Mouse (Mus musculus) common myeloid progenitor, adult 5-6 weeks (primary cell): Measurements from ENCODE around the gene Gramd4. TPM values are rescaled to one million over a fixed set of nuclear protein-coding genes. Genes with fewer than 3 reads are reported as not detected.
A peak's percentile ranks its signal among the peaks of the same experiment; 100 is the strongest.
"Not testable (repeated sequence)": the region's sequence is repeated elsewhere in the genome, so short reads cannot be mapped to it uniquely, and the experiment has no call there.

Experiments
- ATAC-seq: replicated peaks from 2 replicates; pipeline ENCODE4 v1.8.0; 2016; ENCODE audit warnings: low read depth, mild to moderate bottlenecking, moderate TSS enrichment, inconsistent platforms; ENCODE audit not compliant: poor library complexity, severe bottlenecking
- total RNA-seq: library from RNA; stranded (forward); fragments of 200-1000, 187-1606 nt; gene quantifications from 2 replicates; pipeline ENCODE4 v1.2.3, GENCODE M21; 2017

Gene Gramd4
- total RNA-seq, 1 experiment from 2014 or later, result 33.1 TPM

DNA sequence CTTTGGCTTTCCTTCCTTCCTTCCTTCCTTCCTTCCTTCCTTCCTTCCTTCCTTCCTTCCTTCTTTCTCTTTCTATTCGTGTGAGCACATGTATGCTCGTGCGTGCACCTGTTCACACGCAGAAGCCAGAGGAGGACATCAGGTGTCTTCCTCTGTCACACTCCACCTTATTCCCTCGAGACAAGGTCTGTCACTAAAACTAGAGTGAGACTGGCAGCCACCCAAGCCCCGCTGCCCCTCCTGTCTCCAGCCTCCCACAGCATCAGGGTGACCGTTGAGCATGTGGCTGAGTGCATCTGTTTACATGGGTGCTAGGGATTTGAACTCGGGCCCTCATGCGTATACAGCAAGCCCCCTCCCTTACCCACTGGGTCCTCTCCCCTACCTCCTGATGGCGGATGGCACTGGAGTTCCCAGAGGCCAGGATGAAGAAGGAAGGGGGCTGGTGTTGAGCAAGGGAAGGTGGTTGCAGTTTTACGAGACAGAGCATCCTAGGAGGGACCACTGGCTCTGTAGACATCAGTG lies 30.8 kb downstream of the Gramd4 start:
- no peak for ATAC-seq

DNA sequence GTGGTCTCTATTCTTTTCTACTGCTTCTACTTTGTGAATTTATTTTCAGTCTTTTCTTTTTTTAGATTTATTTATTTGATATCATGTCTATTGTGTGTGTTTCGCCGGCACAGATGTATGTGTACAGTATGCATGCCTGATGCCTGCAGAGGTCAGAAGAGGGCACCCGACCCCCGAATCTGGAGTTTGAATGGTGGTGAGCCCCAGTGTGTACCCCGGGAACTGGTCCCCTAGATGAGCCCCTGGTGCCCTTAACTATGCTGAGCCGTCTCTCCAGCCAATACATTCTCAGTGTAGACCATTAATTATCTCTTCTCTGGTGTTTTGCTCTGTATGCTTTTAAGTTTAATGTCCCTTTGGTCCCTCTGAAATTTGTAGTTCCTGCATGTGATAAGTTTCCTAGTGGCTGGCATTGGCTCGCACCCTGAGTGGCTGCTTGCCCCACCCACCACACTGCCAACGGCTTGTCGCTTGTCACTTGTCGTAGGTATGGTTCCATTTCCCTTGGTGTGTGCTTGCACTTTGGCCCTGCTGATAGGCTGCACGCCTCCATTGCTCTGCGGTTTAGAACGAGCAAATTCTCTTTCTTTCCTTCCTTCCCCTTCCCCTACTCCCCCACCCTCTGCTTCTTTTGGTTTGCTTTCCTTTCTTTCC lies 31.7 kb downstream of the Gramd4 start:
- ATAC-seq, result peak; percentile 30; the same call in 1 of the 2 replicates

DNA sequence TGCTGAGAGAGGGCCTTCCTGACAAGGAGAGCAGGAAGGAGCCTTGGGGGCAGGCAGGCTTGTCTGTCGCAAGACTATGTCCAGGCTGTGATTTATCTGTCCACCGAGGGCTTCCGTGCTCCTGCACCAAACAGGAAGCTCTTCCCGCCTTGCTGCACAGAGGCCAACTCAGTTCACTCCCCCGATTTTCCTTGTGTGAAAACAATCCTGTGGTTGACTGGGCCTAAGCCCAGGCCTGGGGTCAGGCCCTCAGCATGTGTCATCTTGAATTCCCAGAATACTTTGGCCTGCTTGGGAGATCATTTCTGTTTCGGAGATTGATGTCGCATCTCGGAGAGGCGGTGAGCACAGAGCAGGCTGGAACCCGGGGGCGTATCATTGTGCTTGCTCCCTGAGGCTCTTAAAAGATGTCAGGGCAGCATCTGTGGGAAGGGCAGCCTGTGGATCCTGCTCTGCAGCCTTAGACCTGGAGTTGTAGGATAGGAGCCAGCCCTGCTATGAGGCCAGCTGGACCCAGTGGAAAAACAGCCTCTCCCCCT lies 32.6 kb downstream of the Gramd4 start:
- no peak for ATAC-seq

DNA sequence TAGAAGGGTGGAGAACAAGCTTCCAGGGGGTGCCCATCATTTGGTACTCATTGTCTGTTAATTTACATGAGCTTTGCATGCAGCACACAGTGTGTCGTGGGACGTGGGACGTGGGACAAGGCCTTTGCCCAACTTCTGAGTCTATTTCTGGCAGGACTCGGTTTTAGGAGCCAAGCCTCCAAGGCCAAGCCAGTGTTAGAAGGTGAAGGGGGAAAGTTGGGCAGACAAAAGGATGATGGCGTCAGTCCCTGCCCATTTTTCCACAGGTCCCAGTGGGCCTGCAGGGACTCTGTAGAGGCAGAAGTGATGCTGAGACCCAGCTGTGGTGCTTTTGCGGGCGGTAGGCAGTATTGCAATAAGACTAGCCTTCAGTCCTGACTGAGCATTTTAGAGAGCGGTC lies 33.1 kb downstream of the Gramd4 start:
- ATAC-seq, result no peak

DNA sequence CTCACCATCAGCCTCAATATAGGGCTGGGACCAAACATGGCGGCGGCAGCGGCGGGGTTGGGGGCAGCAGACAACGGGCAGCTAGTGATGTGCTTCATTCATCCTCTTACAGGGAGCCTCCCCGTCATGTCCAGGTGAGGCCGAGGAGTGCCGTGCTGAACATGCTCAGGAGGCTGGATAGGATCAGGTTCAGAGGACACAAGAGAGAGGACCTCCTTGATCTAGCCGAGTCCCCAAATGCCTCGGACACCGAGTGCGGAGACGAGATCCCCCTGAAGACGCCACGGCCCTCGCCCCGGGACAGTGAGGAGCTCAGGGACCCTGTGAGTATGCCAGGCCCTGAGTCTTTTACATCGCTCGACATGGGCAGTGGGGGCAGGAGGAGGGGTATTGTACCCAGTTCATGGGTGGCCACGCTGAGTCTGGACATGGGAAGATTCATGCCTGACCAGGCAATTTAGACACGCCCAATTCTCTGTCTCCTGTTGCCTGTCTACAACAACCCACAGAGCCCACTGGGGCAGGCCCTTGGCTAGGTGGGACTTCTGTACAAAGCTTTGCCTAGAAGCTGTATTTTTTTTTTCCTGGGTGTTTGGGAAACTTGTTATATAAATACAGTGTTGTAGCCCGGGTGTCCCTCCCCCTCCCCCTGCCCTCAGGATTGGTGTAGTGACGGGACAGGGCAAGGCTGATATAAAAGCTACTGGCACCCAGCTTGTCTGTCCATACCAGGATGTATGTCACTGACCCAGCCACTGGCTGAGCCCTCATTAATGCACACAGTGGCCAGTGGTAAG lies 33.9 kb downstream of the Gramd4 start:
- ATAC-seq, result no peak

DNA sequence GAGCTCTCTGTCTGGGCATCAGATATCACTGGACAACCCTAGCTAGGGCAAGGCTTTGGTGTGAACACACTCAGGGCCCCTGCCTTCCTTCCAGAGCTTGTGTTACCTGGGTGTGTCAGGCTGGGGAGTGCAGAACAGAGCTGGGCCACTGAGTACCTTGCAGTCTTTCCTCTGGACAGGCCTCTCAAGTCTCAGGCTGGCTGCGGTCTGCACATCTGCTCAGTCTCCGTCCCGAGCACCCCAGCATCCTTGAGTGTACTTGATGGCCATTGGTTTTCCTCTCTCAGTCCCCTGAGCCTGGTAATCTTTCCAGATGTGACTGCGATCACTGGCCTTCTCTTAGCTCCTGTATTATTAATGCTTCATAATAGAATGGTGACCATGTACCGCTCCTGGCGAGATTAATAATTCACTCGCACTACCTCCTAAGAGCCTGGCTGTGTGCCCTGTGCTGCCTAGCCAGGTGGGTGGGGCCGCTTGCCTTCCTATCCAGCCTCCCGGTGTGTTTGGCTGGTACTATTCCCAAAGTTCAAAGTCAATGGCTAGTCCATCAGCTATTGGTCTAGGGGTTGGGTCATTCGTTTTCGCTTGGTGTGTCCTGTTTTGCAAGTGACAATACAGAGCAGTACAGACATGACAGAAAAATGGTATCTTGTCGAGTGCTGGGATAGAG lies 34.6 kb downstream of the Gramd4 start:
- ATAC-seq, result no peak

DNA sequence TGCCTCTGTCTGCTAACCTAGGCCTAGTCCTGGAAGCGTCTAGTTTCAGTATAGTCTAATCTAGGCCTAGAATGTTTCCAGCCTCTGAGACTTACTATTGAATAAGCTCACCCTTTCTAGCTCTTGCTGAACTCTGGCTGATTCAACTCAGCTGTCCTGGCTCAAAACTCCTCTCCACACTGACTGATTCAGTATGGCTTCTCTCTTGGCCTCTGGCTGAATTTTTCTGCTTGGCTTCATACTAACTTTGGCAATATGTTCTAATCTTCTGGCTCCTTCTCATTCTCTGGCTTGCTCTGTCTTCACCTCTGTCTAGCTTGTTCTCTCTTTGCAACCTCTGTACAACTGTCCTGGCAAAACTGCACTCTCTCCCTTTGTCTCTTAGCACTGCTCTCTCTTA lies 35.7 kb downstream of the Gramd4 start:
- no peak for ATAC-seq

DNA sequence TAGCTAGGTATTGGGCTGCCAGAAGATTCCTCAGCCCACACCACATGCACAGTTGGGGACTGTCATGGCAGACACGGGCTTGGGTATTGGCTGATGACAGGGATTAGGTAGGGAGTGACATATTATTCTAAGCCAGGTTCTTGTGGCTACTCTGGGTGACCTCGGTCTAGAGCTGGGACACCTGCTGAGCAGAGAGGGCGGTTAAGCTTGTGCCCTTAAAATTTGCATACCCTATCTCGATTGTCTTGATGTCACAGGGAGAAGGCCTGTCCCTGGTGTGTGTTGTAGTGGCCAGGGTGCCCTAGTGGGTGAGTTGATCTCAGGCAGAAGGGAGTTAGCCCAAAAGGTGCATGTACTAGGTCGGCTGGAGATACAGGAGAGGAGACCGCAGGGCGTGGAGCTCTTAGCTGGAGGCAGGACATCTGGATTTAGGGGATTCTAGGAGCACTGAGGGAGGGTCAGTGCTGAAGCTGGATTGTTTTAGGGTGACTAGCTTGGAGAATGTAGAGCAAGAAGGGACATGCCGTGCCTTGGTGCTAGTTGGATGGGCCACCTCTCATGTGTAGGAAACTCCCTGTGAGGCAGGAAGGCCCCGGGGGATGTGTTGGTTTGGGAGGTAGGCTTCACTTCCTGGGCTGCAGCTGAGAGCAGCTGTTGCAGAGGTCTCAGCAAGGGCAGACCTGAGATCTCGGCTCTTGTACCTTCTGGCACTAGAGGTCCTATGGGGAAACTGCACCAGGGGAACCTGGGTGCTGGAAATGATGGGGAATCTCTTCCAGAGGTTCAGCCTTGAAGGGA lies 37.0 kb downstream of the Gramd4 start:
- no peak for ATAC-seq

DNA sequence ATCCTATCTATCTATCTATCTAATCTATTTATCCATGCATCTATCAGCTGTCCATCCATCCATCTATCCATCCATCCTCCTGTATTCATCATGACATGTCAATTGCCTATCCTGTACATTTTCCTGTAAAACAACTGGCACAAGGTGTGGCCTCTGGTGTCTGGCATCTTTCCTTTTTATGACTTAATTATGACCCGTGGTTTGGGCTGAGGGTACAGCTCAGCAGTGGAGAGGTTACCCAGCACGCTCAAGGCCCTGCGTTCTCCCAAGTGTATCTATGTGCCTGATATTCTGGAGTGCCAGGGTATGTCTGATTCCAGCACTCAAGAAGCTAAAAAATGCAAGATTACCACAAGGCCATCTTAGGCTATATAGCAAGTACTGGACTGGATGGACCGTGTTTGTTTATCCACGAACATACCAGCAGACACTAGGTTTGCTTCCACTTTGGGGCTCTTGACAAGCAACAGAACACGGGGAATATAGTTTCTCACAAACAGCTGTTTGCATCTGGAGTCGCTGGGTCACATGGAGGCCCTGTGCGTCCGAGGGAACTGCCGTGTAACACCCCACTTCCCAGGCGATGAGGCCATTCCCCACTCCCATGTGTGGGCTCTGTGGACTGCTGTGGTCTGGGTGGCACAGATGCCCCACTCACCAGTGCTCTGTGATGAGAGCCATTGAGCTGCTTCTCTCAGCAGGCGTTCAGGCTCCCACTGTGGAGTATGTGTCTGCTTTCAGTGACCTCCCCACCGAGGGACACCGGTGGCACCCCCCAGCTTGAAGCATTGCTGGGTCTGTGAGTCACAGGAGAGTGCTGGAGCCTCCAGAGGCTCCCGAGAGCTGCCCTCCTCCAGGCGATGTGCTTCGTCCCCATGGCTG lies 38.5 kb downstream of the Gramd4 start:
- ATAC-seq, result no peak

DNA sequence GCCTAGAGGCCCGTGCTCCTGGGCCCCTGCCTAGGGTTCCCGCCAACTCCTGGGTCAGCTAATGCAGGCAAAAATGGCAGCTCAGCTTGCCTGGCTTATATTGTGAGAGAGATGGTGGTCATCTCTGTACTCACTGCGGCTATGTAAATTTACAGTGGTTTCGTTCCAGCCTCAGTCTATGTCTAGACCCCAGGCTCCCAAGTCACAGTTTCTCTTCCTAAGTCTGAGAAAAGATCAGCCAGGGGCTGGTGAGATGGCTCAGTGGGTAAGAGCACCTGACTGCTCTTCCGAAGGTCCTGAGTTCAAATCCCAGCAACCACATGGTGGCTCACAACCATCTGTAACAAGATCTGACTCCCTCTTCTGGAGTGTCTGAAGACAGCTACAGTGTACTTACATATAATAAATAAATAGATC lies 39.1 kb downstream of the Gramd4 start:
- not testable (repeated sequence) for ATAC-seq

DNA sequence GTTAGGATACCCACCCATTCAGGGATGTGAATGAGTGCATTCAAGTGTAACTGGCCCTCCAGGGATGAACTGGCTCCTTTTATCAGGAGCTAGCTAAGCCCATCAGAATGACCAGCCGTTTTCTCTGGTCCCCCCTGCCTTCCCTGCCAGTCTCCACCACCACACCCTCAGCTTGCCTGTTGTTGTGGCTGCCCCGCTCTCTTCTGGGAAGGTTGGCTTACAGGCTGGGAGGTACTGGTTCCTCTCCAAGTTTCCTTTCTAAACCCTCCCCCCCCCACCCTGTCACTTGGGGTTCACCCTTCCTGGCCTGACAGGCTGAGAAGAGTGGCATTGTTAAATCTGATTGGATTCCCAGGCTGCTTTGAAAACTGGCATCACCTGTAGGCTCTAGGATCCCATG lies 40.4 kb downstream of the Gramd4 start:
- ATAC-seq, result no peak

DNA sequence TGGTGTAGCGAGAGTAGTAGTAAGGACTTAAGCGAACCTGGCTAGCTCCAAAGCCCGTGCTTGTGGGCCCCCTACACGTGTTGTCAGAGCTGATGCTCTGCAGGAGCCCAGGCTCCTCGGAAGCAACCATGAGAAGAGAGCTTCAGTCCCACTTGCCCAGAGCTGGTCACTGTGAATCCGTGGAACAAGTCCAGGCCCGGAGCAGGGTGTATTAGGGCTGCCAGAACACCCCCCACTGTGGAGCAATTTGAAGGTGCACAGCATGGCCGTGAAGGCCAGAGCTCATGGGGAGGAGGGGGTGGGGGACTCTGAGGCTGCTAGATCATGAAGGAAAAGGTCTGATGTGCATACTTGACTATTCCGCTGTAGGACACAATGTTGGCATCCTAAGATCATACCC lies 44.1 kb downstream of the Gramd4 start:
- ATAC-seq, result no peak

DNA sequence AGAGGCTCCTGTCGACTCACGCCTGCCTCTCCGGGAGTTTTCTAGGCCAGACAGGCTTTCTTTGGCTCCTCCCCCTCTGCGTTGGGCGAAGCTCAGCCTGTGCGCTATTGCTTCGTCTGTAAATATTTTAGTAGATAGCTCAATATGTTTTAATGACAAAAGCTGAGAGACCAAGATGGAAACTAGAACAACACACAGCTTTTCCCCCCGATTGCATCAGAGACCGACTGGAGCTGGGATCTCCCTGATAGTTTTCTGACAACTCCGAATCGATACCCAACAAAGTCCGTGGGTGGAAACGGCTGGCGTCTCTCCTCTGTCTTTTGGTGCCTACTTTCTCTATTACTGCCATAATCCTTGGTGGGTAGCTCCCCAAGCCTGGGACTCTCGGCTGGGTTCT lies 44.8 kb downstream of the Gramd4 start:
- no peak for ATAC-seq

DNA sequence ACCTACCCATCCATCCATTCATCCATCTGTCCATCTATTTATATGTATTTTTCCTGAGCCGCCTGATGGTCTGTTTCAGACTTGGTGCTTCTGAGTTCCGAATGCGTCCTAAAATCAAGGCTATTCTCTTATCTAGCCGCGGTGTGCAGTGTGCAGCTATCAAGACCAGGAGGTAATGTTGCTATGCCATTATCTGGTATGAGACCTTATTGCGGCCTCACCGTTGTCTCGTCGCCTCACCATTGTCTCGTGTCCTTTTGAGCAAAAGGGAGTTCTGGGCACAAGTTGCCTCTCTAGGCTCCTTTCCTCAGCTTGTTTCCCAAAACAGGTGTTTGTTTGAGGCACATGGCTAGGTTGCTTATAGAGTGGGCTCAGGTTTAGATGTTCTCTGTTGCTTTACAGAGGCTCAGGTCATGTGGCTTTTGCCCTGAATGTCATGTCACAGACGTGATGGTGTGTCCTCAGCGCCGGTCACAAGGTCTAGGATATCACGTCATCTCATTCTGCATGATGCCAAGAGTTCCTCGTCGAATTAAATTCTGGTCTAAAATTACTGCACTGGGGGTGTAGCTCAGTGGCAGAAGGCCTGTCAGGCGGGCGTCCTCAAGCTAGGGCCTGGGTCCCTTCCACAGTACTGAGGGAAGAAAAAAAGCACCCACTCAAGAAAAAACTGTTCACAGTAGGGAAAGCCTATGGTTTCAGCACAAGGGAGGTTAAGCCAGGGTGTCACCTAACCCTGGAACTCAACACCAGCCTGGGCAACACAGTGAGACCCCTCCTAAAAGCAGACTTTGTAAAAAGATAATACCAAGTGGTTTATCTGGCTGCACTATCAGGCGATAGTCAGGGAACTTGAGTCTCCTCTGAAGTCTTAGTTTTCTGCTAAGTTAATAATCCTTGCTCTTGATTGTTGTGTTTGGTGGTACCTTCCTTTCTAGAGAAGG lies 47.2 kb downstream of the Gramd4 start:
- peak; percentile 46 for ATAC-seq

DNA sequence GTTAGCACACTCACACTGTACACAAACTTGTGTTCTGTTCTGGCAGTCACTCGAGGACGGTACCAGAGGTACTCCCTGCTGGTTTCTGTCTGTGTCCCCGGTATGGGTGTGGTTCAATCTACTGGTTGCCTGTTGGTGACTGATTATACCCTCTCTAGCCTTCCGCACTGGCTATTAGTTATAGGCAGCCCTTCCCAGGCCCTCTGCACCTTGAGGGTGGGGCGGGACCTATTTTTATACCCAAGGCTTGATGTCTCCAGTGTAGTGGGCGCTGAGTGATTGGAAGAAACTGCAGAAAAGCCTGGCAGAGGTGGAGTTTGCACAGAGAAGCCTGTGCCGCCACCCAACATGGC lies 47.8 kb downstream of the Gramd4 start:
- ATAC-seq, result peak; percentile 69

DNA sequence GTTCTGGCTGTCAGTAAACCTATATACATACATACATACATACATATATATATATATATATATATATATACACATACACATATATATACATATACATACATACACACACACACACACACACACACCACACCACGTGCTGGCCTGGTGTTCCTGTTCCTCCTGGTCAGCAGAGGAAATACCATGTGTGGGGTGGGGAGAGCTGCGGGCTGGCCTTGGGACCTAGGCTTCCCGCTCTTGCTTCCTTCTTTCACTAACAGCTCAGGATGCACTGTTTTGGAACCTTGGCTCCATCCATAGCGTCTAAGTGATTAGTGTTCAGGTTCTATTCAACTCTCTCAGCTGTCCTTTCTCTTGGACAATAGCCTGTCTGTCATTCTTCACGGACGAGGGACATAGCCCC lies 48.3 kb downstream of the Gramd4 start:
- ATAC-seq, result no peak

DNA sequence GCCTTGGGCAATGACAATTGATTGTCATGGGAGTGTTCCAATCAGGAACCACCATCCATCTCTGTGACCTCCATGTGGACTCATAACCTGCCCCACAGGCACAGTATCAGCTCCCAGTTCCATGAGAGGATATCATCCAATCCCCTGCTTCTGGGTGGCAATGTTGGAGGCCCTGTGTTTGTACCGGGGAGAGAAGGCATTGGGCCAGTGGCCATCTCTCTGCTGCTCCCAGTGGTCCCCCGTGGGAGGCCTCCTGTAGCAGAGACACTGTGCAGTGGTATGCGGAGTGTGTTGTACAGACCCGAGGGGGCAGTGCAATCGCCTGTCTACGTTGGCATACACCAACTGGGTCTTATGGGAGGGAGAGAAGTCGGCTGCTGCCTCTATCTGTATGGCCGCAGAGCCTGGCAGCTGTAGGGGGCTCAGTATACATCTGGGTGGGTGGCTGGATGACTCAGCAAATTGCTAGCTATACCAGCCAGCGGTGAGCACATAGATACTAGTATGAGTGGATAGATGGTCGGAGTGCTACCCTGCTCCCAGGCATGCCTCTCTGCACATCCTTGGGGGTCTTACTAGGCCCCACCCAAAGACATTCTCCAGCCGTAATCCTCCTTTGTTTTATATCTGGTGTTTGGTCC lies 50.5 kb downstream of the Gramd4 start:
- no peak for ATAC-seq

DNA sequence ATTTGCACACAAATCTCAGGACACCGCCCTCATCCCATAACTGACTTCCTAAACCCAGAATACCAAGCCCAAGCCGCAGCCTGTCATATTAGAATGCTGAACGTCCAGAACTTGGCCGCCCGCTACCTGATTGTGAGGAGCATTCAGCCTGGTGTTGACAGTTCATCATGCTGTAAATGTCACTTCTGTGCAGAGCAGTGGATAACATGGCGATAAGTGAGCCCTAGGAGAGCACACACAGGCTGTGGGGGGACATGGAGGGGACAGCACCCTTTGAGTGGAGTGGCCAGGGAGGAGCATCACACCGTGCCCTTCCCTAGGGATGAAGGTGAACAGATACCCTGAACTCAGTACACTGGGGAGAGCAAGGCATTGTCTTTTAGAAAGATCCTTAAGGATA lies 51.8 kb downstream of the Gramd4 start:
- no peak for ATAC-seq
